Mouse (Mus musculus) A20 (cell line): Measurements from ENCODE around the gene Arid1a.
A peak's percentile ranks its signal among the peaks of the same experiment; 100 is the strongest.
"Not testable (repeated sequence)": the region's sequence is repeated elsewhere in the genome, so short reads cannot be mapped to it uniquely, and the experiment has no call there.

Experiments
- DNase-seq: peaks from one replicate; pipeline ENCODE4 v3.0.0-alpha.2; 2011; ENCODE audit warnings: low read depth, low spot score

Gene Arid1a

DNA sequence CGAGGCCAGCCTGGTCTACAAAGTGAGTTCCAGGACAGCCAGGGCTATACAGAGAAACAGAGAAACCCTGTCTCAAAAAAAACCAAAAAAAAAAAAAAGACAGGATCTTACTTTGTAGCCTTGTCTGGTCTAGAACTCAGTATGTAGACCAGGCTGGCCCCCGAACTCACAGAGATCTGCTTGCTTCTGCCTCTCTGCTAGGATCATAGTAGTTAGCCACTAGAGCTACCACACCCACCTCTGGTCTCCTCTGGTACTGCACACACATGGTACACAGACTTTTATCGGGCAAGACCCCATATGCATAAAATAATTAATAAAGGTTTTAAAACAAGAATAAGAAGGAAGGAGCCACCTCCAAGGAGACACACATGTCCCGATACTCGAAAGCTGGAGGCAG, 102.5 kb downstream of the Arid1a start:
- DNase-seq, result peak; percentile 33

DNA sequence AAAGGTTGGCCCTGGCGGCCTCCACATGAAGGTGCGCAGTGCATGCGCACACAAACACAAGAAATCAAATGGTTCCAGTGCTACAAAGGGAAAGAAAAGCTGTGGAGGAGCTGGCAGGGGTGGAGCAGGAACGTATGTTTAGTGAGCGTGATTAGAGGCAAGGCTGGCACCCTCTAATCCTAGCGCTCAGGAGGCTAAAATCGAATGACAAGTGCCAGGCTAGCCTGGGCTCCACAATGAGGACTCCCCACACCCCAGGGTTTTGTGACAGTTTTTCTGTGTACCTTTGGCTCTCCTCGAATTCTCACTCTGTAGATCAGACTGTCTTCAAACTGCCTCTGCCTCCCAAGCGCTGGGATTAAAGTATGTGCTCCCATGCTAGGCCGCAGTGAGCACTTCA, 103.8 kb downstream of the Arid1a start:
- no peak for DNase-seq

DNA sequence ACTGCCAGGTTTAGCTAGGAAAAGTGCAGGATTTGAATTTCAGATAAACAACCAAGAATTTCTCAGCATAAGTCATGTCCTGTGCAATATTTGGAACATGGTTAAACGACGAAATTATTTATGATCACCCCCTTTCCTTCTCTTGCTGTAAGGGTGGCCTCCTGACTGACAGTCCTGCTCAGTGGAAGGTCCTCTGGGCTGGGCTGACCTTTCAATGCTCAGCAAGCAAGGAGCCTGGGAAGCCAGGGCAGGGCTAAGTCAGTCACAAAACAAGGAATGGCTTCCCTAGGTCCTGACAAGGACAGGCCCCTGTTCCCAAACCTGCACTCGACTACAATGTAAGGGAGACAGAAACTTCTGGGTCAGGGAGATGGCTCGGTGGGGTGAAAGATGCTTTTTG, 104.6 kb downstream of the Arid1a start:
- no peak for DNase-seq

- DNase-seq, result peak; percentile 8
Measured at GRCm38 (mm10) chr4:133651445-133651844, 105.1 kb downstream of the Arid1a start.

DNA sequence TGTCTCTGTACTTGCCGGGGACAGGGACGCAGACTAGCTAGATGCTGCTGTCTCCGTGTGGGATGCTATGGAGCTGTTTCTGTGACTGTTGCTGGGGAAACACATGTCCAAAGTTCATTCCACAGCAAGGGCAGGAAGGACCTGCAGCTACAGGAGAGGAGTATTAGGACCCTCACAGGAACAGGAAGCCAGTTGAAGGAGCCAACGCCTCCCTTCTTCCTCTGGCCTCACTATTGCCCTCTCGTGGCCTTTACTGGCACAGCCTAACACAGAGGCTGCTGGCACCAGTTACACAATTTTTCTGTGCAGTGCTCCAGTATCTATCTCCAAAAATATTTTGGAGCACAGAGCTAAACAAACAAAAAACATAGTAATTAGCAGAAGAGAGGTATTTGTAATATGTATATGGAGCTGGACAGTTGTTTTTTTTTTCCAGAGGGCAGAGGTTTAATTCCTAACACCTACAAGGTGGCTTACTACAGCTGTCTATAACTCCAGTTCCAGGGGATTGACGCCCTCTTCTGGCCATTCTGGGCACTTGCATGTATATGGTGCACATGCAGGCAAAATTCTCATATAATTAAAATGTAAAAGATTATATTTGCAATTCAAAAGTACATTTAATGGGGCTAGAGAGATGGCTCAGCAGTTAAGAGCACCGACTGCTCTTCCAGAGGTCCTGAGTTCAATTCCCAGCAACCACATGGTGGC, 106.4 kb downstream of the Arid1a start, which contains the start of gene Zdhhc18:
Zdhhc18 (minus strand) TSS at position 166 of the 711 bp plus-strand sequence.
- DNase-seq, result peak; percentile 92

DNA sequence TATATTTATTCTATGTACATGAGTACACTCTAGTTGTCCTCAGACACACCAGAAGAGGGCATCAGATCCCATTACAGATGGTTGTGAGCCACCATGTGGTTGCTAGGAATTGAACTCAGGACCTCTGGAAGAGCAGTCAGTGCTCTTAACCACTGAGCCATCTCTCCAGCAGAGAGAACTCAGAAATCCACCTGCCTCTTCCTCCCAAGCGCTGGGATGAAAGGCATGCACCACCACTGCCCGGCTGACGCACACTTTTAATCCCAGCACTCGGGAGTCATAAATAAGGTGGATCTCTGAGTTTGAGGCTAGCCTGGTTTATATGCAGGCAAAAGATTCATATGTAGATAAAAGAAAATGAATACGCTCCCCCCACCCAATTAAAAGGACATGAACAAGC, 107.1 kb downstream of the Arid1a start:
- not testable (repeated sequence) for DNase-seq

DNA sequence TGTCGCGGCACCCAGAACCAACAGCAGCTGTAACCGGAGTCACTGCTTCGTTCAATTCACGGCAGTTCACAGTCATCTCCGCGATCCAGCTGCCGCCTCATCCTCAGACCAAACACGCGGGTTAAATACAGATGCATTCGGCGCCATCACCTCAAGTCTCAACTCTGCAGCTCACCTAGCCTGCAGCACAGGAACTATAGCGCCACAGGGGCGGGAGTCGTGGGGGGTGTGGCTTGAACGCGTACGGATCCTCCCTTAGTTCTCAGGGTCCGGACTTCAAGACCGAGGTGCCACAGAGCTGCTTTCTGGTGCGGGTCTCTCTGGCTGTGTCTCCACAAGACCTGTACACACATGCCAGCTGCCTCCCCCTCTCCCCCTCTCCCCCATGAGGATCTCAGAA, 110.9 kb downstream of the Arid1a start:
- DNase-seq, result no peak

- DNase-seq, result no peak
Measured at GRCm38 (mm10) chr4:133645195-133645594, 111.4 kb downstream of the Arid1a start.

- no peak for DNase-seq
Measured at GRCm38 (mm10) chr4:133634043-133634410, 122.5 kb downstream of the Arid1a start.

- DNase-seq, result peak; percentile 86
Measured at GRCm38 (mm10) chr4:133633332-133634042, 123.1 kb downstream of the Arid1a start.

DNA sequence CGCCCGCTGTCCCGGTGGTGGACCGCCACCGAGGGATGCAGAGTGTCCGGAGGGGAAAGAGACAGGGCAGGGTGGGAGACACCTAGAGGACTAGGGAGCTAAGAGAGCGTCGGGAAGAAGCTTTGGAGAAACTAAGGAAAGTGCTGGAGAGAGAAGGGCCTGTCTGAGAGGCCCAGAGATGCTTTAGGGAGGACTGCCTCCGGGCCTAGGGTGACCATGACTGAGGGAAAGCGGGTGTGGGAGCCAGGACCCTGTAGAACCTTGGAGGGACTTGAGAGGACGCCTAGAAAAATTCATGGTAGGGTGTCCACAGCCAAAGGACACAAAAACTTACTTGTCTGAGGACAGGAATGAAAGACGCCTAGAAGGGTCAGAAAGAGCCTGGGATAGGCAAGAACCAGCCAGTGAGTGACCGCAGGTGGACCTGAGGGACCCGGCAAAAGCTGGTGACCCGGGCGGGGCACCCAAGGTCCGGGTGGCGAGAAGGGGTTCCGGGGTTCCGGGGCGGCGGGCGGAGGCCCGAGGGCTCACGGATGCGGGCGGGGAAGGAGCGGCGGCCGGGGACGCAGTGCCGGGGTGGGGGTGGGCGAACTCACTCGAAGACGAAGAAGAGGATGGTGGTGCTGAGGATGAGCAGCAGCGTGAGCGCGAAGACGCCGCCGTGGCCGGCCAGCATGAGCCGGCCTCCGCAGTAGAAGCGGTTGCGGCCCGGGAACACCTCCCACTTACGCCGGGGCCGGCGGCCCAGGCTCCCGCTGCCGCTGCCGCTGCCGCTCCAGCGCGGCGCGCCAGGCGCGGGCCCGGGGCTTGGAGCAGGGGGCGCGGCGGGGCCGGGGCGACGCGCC, 123.9 kb downstream of the Arid1a start:
- peak; percentile 66 for DNase-seq

DNA sequence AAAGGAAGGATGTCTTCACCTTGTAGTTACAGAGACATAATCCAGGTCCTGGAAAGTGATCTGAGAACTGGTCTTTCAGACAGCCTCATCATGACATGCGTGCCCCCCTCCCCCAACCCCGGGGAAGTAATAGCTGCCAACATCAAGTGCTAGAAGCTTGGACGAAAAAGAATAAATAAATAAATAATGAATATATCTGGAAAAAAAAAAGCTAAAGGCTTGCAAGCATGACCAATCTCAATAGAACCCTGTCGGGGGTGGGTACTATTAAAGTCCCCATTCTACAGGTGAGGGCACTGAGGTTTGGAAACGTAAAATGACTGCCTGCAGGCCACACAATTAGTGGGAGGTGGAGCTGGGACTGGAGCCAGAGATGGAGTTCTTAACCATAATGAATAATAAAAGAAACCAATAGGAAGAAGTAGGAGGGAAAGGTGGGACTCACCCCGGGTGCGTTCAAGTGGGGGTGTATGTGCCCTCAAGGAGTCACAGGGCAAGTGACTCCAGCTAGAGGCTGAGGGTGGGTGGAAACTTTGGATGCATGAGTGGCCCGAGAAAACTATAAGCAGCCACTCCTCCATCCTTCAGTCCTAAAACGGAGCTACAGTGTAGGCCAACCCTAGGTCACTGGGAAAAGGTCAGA, 124.7 kb downstream of the Arid1a start:
- no peak for DNase-seq

GRCm38 (mm10) chr4:133631071-133631768, 125.3 kb downstream of the Arid1a start:
- no peak for DNase-seq

GRCm38 (mm10) chr4:133630326-133630920, 126.1 kb downstream of the Arid1a start:
- no peak for DNase-seq

- DNase-seq, result peak; percentile 39
Measured at GRCm38 (mm10) chr4:133629191-133629590, 127.4 kb downstream of the Arid1a start.
